Mouse (Mus musculus) heart, embryonic 14.5 days (tissue): Measurements from ENCODE around the gene Flt1. TPM values are rescaled to one million over a fixed set of nuclear protein-coding genes. Genes with fewer than 3 reads are reported as not detected.
A peak's percentile ranks its signal among the peaks of the same experiment; 100 is the strongest.
"Not testable (repeated sequence)": the region's sequence is repeated elsewhere in the genome, so short reads cannot be mapped to it uniquely, and the experiment has no call there.

Experiments
- ATAC-seq: fragments of 200-750 bp; cut with Nextera tagmentation; 2 replicates; pipeline ENCODE4 v1.8.0; 2017; ENCODE audit warnings: low read depth, moderate TSS enrichment; ENCODE audit not compliant: insufficient number of reproducible peaks, insufficient read depth, low FRiP score
- H3K27ac ChIP-seq, 2 experiments: fragments of 200-500 bp in 1 of 2; fragments of 300-500 bp in 1 of 2; sonication (generic) in 1 of 2; replicated peaks in 1 of 2; 2 replicates each; pipeline ENCODE4 v1.5.1; 2012 to 2014; ENCODE audit warnings: low read depth in 2 of 2, low read length in 2 of 2, control low read depth in 1 of 2, mild to moderate bottlenecking in 1 of 2, mixed read lengths in 1 of 2; ENCODE audit not compliant: control insufficient read depth in 1 of 2, insufficient read depth in 1 of 2
- H3K27me3 ChIP-seq: fragments of 300-500 bp; sonication (generic); 2 replicates; pipeline ENCODE4 v1.6.1; 2014; ENCODE audit warnings: mild to moderate bottlenecking, low read length, control low read depth; ENCODE audit not compliant: control insufficient read depth, insufficient read depth
- H3K36me3 ChIP-seq: fragments of 300-500 bp; sonication (generic); 2 replicates; pipeline ENCODE4 v1.6.1; 2014; ENCODE audit warnings: mild to moderate bottlenecking, control low read depth, low read length, mixed read lengths; ENCODE audit not compliant: control insufficient read depth, insufficient read depth
- H3K4me1 ChIP-seq, 2 experiments: fragments of 200-500 bp in 1 of 2; fragments of 300-500 bp in 1 of 2; sonication (generic) in 1 of 2; 2 replicates each; pipeline ENCODE4 v1.6.1; 2012 to 2014; ENCODE audit warnings: low read length in 2 of 2, control low read depth in 1 of 2, mixed read lengths in 1 of 2; ENCODE audit not compliant: control insufficient read depth in 2 of 2, insufficient read depth in 2 of 2
- H3K4me2 ChIP-seq: fragments of 300-500 bp; sonication (generic); 2 replicates; pipeline ENCODE4 v1.6.1; 2014; ENCODE audit warnings: mild to moderate bottlenecking, low read length
- H3K4me3 ChIP-seq, 2 experiments: fragments of 200-500 bp in 1 of 2; fragments of 300-500 bp in 1 of 2; sonication (generic) in 1 of 2; 2 replicates each; pipeline ENCODE4 v1.5.1; 2012 to 2014; ENCODE audit warnings: low read length in 2 of 2, mild to moderate bottlenecking in 2 of 2, control low read depth in 1 of 2, low read depth in 1 of 2, moderate library complexity in 1 of 2; ENCODE audit not compliant: control insufficient read depth in 1 of 2, insufficient read depth in 1 of 2
- H3K9ac ChIP-seq: fragments of 300-500 bp; sonication (generic); 2 replicates; pipeline ENCODE4 v1.6.1; 2014; ENCODE audit warnings: mild to moderate bottlenecking, low read length
- H3K9me3 ChIP-seq: fragments of 300-500 bp; sonication (generic); 2 replicates; pipeline ENCODE4 v1.6.1; 2016; ENCODE audit warnings: low read length, control low read depth; ENCODE audit not compliant: control insufficient read depth
- WGBS: fragments of 180-500 bp; shearing (Covaris S2); extraction: QIAGEN DNeasy Blood & Tissue Kit; methylation state at CpG from one replicate; pipeline ENCODE4 v1.1.7; 2014; 5-methylcytosine and 5-hydroxymethylcytosine counted together
- polyA plus RNA-seq: library from polyadenylated mRNA; unstranded; fragments of >200 nt; fragmentation: Nextera tagmentation; extraction: Ambion mirVana; gene quantifications from 2 replicates; pipeline ENCODE4 v1.2.1, GENCODE M21; 2014

Flt1 gene
- polyA plus RNA-seq, 1 experiment from 2014 or later = 28.9 TPM

DNA sequence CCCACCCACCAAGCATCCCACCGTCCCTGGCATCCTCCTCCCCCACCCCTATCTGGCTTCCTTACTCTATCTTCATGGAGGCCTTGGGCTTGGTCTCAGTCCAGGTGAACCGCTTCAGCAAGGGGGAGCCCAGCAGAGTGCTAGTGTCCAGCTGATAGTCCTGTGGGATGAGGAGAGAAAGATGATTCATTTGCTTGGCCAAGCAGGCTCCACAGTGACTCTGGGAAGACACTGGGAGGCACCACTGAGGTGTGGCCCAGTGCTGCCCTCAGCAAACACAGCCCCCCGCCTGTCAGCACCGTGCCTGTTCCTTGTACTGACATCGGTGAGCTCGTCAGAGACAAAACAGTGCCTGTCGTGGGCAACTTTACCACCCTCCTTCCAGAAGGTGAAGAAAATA is 159.5 kb downstream of the Flt1 start:
- Histone ChIP-seq H3K4me2 (no peak overlapping the region), H3K4me1 (no peaks in the 10 kb centered on the region; a peak in 1 of 4 replicates), H3K4me3 (no peak overlapping the region), H3K9ac (no peak overlapping the region), H3K9me3 (no peaks in the 10 kb centered on the region), H3K27me3 (no peaks in the 10 kb centered on the region), H3K27ac (no peak overlapping the region), H3K36me3 (0 out of 2 replicates have a peak, but pooled peaks cover 3% of the 10 kb centered on the region)
- 33% methylated on average over 7 of the region's 7 CpGs for WGBS
- ATAC-seq = no peak

DNA sequence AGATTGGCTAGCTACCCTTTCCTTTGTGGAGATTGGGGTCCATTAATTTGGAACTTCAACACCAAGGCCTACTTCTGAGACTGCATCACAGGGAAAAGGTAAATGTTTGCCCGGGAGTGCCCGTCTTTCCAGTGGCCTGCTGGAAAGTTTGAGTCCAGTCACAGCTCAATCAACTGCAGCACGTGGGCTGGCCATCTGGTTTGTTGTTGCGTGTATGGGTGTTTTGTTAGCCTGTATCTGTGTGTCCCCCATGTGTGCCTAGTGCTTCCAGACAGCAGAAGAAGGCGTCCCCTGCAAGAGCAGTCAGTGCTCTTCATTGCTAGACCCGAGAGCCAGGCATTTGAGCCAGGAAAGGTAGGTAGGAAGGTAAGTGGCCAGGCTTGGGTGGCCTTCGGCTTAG is 160.4 kb downstream of the Flt1 start:
- H3K27ac ChIP-seq = no peak overlapping the region
- no peaks in the 10 kb centered on the region for H3K9me3 ChIP-seq
- 82% methylated on average over 7 of the region's 7 CpGs for WGBS
- 0 out of 2 replicates have a peak, but pooled peaks cover 3% of the 10 kb centered on the region for H3K36me3 ChIP-seq
- H3K4me1 ChIP-seq = no peaks in the 10 kb centered on the region; a peak in 1 of 4 replicates
- no peaks in the 10 kb centered on the region for H3K27me3 ChIP-seq
- H3K4me3 ChIP-seq = no peak overlapping the region
- H3K4me2 ChIP-seq = no peak overlapping the region
- no peak for ATAC-seq
- H3K9ac ChIP-seq = no peak overlapping the region

DNA sequence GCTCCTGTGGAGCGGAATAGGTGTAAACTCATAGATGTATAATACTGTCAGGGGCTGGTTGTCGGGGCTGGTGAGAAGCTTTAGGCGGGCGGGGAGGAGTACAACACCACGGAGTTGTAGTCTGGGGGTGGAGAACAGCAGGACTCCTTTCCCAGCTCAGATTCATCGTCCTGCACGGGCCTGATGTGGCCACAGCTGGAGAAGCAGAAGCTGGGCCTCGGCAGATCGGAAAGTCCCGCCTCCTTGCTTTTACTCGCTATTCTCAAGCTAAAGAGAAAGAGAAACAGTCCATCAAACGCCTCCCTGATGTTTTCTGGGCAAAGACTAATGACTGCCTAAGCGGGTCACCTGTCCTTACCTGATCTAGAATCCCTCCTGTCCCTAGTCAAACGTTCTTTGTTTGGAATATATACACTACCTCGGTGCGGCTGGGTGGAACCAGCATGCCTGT is 161.6 kb downstream of the Flt1 start:
- Histone ChIP-seq H3K27me3 (no peaks in the 10 kb centered on the region), H3K4me2 (peak overlapping the region; percentile 21; the same call in 1 of the 2 replicates), H3K9me3 (no peaks in the 10 kb centered on the region), H3K36me3 (0 out of 2 replicates have a peak, but pooled peaks cover 3% of the 10 kb centered on the region), H3K4me3 (no peak overlapping the region), H3K4me1 (no peaks in the 10 kb centered on the region; a peak in 1 of 4 replicates), H3K9ac (no peak overlapping the region), H3K27ac (no peak overlapping the region)
- WGBS = 44% methylated on average over 16 of the region's 16 CpGs
- no peak for ATAC-seq

DNA sequence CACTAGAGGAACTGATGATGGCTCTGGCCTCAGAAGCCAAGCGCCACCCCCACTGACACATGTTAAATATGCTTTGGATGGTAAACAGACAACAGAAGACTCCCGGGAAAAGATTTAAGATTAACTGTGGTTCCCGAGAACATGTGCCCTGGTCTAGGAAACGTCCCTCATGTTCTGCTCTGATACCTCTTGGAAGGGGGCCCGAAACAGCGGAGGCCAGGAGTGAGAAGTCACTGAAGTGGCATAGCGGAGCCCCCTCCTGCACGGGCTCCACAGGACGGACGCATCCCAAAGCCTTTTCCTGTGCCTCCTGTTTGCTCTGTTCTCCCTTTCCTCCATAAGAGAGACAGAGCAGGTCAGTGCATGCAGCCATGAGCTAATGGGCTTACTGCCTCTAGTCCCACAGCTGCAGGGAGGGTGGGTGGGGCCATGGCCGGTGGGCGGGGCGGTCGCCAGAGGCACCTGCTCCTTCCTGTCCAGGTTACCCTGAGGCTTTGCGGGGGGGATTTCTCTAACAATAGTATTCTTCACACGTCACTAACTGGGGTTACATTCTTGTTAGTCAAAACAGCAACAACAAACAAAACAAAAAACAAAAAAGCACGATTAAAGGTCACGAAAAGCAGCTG is 162.2 kb downstream of the Flt1 start:
- WGBS = 54% methylated on average over 18 of the region's 18 CpGs
- Histone ChIP-seq H3K4me2 (peak overlapping the region; percentile 21; the same call in 1 of the 2 replicates), H3K27me3 (no peaks in the 10 kb centered on the region), H3K4me3 (no peak overlapping the region), H3K4me1 (no peaks in the 10 kb centered on the region; a peak in 1 of 4 replicates), H3K27ac (no peak overlapping the region), H3K9ac (no peak overlapping the region), H3K36me3 (0 out of 2 replicates have a peak, but pooled peaks cover 3% of the 10 kb centered on the region), H3K9me3 (no peaks in the 10 kb centered on the region)
- ATAC-seq = no peak

DNA sequence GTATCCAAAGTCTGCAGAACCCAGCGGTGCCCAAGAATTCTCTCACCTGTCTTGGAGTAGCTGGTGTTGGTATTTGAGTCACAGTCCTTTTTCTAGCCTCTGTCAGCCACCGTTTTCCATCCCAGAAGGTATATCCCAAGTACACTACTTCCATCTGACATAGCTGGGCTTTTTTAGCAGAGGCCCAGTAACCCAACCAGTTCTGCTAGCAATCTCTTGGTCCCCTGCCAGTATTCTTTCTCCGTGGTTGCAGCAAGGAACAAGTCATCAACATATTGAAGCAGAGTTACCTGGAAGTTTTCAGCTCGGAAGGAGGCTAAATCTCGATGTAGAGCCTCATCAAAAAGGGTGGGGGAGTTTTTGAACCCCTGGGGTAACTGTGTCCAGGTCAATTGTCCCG is 168.2 kb downstream of the Flt1 start:
- H3K27me3 ChIP-seq, H3K4me1 ChIP-seq, H3K27ac ChIP-seq, H3K4me2 ChIP-seq, H3K4me3 ChIP-seq, H3K9ac ChIP-seq, ATAC-seq, H3K36me3 ChIP-seq, H3K9me3 ChIP-seq: not testable (repeated sequence)
- WGBS = 53% methylated on average over 5 of the region's 6 CpGs

DNA sequence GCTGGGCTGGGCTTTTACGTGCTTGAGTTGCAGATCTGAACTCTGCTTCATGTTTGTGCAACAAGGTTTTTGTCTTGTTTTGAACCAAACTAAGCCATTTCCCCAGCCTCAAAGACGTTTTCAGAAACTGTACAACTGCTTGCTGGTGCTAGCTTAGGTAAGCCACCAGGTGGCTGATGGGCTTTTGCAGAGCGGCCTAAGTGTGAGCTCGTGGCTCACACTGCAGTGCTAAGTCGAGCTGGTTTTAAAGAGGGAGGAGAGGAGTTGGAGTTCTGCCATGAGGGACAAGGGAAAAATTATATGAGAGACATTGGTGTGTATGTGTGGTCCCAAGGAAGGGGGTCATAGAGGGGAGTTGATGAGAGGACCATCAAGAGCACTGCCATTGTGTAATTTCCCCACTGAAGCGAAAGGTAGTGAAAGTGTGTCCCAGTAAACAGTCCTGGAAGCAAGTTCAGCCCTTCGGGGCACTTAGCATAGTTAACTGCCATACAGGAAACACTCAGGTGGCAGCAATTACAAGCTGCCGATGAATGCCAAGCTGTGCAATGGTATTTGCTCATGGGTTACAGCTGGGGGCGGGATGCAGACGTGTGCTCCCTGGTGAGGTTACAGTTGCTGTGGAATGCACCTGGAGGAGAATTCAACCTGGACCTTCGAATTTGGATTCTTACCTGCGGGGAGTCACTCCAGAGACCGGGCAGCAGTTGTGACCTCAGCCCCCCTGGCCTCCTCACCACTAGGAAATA is 173.8 kb downstream of the Flt1 start:
- ATAC-seq = no peak
- Histone ChIP-seq H3K9me3 (no peaks in the 10 kb centered on the region), H3K27me3 (no peaks in the 10 kb centered on the region), H3K9ac (no peak overlapping the region), H3K27ac (no peak overlapping the region), H3K36me3 (peaks cover 50% of the 10 kb centered on the region), H3K4me3 (no peak overlapping the region), H3K4me2 (no peak overlapping the region), H3K4me1 (no peaks in the 10 kb centered on the region; a peak in 1 of 4 replicates)
- WGBS = 91% methylated on average over 13 of the region's 13 CpGs

DNA sequence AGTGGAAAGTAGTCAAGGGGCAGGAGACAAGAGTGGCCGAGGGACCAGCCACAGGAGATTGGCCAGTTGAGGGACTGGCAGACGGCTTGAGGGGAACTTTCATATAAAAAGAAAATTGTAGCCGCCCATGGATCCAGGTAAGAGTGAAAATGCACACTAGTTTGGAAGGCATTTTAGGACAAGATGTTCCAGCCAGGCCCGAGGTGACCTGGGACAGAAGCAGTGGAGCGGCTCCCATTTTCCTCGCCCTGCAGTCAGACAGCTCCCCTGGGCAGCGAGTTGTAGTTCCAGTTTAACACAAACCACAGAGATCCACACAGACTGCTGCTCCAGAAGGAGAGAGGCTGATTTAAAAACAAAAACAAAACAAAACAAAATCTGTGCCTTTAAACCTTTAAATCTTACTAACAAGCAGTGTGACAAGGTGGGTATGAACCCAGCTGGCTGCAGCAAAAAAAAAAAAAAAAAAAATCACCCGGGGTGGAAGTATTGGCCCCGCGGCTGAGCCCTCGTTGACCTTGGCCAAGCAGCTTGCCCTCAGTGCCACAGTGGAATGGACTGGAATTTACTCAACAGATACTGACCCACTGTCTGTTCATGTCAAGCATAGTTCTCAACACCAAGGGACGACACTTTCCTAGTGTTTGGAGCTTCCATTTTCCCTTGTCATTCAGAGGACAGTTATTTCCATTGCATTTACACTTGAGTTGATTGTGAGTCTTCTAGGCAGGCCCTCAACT is 176.6 kb downstream of the Flt1 start:
- Histone ChIP-seq H3K4me3 (no peak overlapping the region), H3K9ac (no peak overlapping the region), H3K4me2 (no peak overlapping the region), H3K9me3 (no peaks in the 10 kb centered on the region), H3K27me3 (no peaks in the 10 kb centered on the region), H3K27ac (no peak overlapping the region), H3K36me3 (peaks cover 73% of the 10 kb centered on the region), H3K4me1 (no peaks in the 10 kb centered on the region; a peak in 1 of 4 replicates)
- 70% methylated on average over 12 of the region's 12 CpGs for WGBS
- ATAC-seq = no peak
